ENCODE assay signal across 17 mouse cellular contexts in genomic region chr3:108180514-108180913, GRCm38 (mm10). TPM values are rescaled to one million over a fixed set of nuclear protein-coding genes. Genes with fewer than 3 reads are reported as not detected.
"Had no signal": no experiment of that assay in that cellular context is flagged by ENCODE, and none has a peak within 500 bp of the region (broad histone marks: within the 10 kb centered on the region; RNA-seq: fewer than 3 reads in every experiment).

No protein-coding gene starts in this region.

- H3K27ac ChIP-seq: neural tube, embryonic 13.5 days; neural tube, embryonic 15.5 days; stomach, embryonic 15.5 days; stomach, postnatal 0 days had no signal

- H3K4me3 ChIP-seq: neural tube, embryonic 13.5 days; neural tube, embryonic 15.5 days; stomach, embryonic 15.5 days had no signal

- H3K36me3 ChIP-seq: neural tube, embryonic 13.5 days; neural tube, embryonic 15.5 days; stomach, embryonic 15.5 days had no signal

- H3K9me3 ChIP-seq: neural tube, embryonic 13.5 days; neural tube, embryonic 15.5 days; stomach, embryonic 15.5 days had no signal

- DNase-seq: retina, postnatal 1 day; right cerebral cortex, adult 18-20 months; right cerebral cortex, postnatal 14 days; right cerebral cortex, postnatal 25 days; right cerebral cortex, postnatal 4 days; spleen, adult 18-20 months; thymus, adult 18-20 months; thymus, adult 2 months; thymus, postnatal 14 days; thymus, postnatal 25 days; thymus, postnatal 36 days; thymus, postnatal 4 days had no signal

- H3K4me2 ChIP-seq: neural tube, embryonic 13.5 days; neural tube, embryonic 15.5 days; stomach, embryonic 15.5 days had no signal

- H3K27me3 ChIP-seq: stomach, embryonic 15.5 days had no signal

- H3K9ac ChIP-seq: neural tube, embryonic 13.5 days; neural tube, embryonic 15.5 days; stomach, embryonic 15.5 days had no signal

RNA-seq across cellular contexts. Expression of gene Gpr61, which starts 25.8 kb away (rescaled TPM):
- polyA plus RNA-seq: spleen, adult 2 months; thymus, adult 2 months had no signal
